Mouse (Mus musculus) liver, embryonic 14.5 days (tissue): ENCODE data around the gene Pola1. TPM values are rescaled to one million over a fixed set of nuclear protein-coding genes. Genes with fewer than 3 reads are reported as not detected.

Source experiments
- ATAC-seq: fragments of 200-750 bp; cut with Nextera tagmentation; 2 replicates; pipeline ENCODE4 v1.8.0; 2017; ENCODE audit warnings: moderate number of reproducible peaks, mild to moderate bottlenecking, moderate library complexity; ENCODE audit not compliant: insufficient read depth
- DNase-seq, 3 experiments: peaks; one replicate each; pipeline ENCODE4 v3.0.0-alpha.2; 2012 to 2013; ENCODE audit warnings: low read depth in 3 of 3, low spot score in 3 of 3
- H3K27ac ChIP-seq: fragments of 300-500 bp; sonication (generic); 2 replicates; pipeline ENCODE4 v1.5.1; 2014; ENCODE audit warnings: moderate library complexity, mild to moderate bottlenecking, control low read depth, inconsistent platforms
- H3K27me3 ChIP-seq: fragments of 300-500 bp; sonication (generic); 2 replicates; pipeline ENCODE4 v1.6.1; 2014; ENCODE audit warnings: mild to moderate bottlenecking, low read length, moderate library complexity; ENCODE audit not compliant: control insufficient read depth, insufficient read depth
- H3K36me3 ChIP-seq: fragments of 300-500 bp; sonication (generic); replicated peaks from 2 replicates; pipeline ENCODE4 v1.6.1; 2014; ENCODE audit warnings: low read depth; ENCODE audit not compliant: control insufficient read depth, insufficient read depth
- H3K4me1 ChIP-seq, 2 experiments: fragments of 200-500 bp in 1 of 2; fragments of 300-500 bp in 1 of 2; sonication (generic) in 1 of 2; replicated peaks; 2 replicates each; pipeline ENCODE4 v1.6.1; 2012 to 2014; ENCODE audit warnings: antibody characterized with exemption in 1 of 2, inconsistent platforms in 1 of 2, low read length in 1 of 2; ENCODE audit not compliant: control insufficient read depth in 2 of 2, insufficient read depth in 2 of 2
- H3K4me2 ChIP-seq: fragments of 300-500 bp; sonication (generic); 2 replicates; pipeline ENCODE4 v1.6.1; 2014; ENCODE audit warnings: low read depth, mild to moderate bottlenecking, control low read depth, moderate library complexity
- H3K4me3 ChIP-seq, 2 experiments: fragments of 200-500 bp in 1 of 2; fragments of 300-500 bp in 1 of 2; sonication (generic) in 1 of 2; 2 replicates each; pipeline ENCODE4 v1.5.1; 2012 to 2014; ENCODE audit warnings: low read depth in 2 of 2, low read length in 2 of 2, mild to moderate bottlenecking in 2 of 2, control low read depth in 1 of 2, inconsistent platforms in 1 of 2, moderate library complexity in 1 of 2; ENCODE audit not compliant: insufficient read depth in 1 of 2
- H3K9ac ChIP-seq: fragments of 300-500 bp; sonication (generic); replicated peaks from 2 replicates; pipeline ENCODE4 v1.6.1; 2014; ENCODE audit warnings: mild to moderate bottlenecking, control low read depth, moderate library complexity
- H3K9me3 ChIP-seq: fragments of 300-500 bp; sonication (generic); 2 replicates; pipeline ENCODE4 v1.6.1; 2016; ENCODE audit warnings: low read length, mixed read lengths; ENCODE audit not compliant: control insufficient read depth
- CTCF ChIP-seq: IDR thresholded peaks from 2 replicates; pipeline ENCODE4 v1.5.1; 2016; ENCODE audit warnings: antibody characterized with exemption, low read depth, control low read depth
- EP300 ChIP-seq: IDR thresholded peaks from 2 replicates; pipeline ENCODE4 v1.6.1; 2016; ENCODE audit warnings: antibody characterized with exemption, low read depth
- WGBS: fragments of 180-500 bp; shearing (Covaris S2); extraction: QIAGEN DNeasy Blood & Tissue Kit; methylation state at CpG from one replicate; pipeline ENCODE4 v1.1.7; 2014; ENCODE audit not compliant: insufficient replicate concordance; 5-methylcytosine and 5-hydroxymethylcytosine counted together
- polyA plus RNA-seq, 2 experiments: library from polyadenylated mRNA; depleted of rRNA in 1 of 2; stranded (reverse) in 1 of 2; unstranded in 1 of 2; fragments of >200 nt; fragmentation: Nextera tagmentation in 1 of 2; extraction: Ambion mirVana in 1 of 2; gene quantifications; 2 replicates each; pipeline versions ENCODE4 v1.2.1 to v1.2.3; 2012 to 2014

Gene Pola1
- polyA plus RNA-seq, 2 experiments: 6.7 to 14.3 TPM

DNA sequence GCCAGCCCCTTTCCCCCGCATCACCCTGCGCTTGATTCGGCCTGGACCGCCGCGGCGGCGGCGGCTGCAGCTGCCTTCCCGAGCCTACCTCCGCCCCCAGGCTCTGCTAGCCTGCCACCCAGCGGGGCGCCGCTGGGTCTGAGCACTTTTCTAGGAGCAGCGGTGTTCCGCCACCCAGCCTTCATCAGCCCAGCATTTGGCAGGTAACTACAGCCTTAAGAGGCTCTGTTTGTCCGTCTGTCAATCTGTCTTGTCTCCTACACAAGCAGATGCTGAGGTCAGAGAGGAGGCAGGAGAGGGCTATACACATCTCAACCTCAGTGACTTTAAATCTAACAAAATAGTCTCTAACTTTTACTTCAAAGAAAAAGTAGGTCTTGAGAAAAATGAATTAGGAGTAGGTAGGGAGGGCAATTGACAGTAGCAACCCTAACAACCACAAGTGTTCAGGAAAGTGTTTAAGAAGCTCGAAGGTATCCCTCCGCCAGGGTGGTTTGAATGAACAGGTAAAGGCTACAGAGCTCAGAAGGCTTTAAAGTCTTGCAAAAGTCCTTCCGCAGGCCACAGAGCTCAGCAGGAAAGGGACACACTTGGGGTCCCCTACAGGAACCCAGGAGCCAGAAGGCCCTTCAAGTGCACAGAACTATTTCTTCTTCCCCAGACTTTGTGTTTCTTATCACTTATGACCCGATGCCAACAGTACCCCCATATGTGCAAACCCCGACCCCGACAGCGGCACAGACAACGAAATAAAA lies 337.0 kb downstream of the Pola1 start:
- no peak for TF ChIP-seq CTCF
- no peak for TF ChIP-seq EP300
- WGBS: 12% methylated on average over 25 of the region's 25 CpGs
- Histone ChIP-seq H3K4me3 (no peak overlapping the region), H3K4me2 (no peak overlapping the region), H3K9me3 (no peaks in the 10 kb centered on the region), H3K27ac (no peak overlapping the region), H3K36me3 (no peaks in the 10 kb centered on the region), H3K9ac (no peak overlapping the region), H3K27me3 (peaks cover 94% of the 10 kb centered on the region), H3K4me1 (no peaks in the 10 kb centered on the region)
- ATAC-seq (no peak), DNase-seq (no peak)

DNA sequence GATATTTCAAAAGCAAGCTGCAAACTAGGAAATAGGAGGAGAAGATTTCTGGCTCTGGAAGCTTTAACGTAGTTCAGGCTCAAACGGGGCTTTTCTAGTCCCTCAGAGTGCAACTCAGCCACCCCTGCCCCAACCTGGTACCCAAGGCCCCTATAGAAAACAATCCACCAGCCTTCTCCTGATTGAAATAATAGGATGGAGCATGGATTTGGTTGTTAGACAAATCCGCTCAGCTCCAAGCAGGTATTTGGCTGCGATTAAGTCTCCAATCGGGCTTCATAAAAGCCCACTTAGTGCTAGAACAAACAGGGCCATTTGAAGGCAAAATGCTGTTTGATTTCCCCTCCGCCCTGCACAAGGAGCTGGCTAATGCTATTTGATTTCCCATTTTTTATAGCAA lies 339.9 kb downstream of the Pola1 start:
- DNase-seq: no peak
- no peak for ATAC-seq
- Histone ChIP-seq H3K4me1 (no peaks in the 10 kb centered on the region), H3K27ac (no peak overlapping the region), H3K4me3 (no peak overlapping the region), H3K9ac (no peak overlapping the region), H3K9me3 (no peaks in the 10 kb centered on the region), H3K27me3 (peaks cover 96% of the 10 kb centered on the region), H3K36me3 (no peaks in the 10 kb centered on the region), H3K4me2 (no peak overlapping the region)
- 17% methylated on average over 6 of the region's 6 CpGs for WGBS
- TF ChIP-seq EP300 (no peak), CTCF (no peak)

DNA sequence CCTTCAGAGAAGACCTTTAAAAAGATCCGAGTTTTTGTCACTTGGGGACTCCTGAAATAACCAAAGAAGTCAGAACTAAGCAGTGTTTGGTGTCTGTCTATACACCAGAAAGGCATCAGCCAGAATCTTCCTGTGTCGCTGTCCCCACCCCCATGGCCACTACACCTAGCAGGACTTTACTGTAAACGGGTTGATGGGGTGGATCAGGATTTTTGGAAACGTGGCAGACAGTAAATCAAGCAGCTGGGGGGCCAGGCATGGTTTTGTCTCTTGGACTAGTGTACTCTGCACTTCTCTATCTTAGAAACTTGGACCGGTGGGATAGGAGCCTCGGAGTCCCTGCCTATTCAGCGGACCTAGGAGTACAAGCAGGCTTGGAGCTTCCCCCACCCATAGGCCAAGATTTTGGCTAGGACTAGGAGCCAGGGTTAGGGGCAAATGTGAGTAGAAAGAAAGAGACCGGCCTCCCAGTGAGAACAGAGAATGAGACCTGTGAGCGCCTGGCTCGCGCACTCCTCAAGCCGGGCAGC lies 342.0 kb downstream of the Pola1 start:
- Histone ChIP-seq H3K9me3 (no peaks in the 10 kb centered on the region), H3K4me2 (no peak overlapping the region), H3K9ac (no peak overlapping the region), H3K36me3 (no peaks in the 10 kb centered on the region), H3K4me3 (no peak overlapping the region), H3K4me1 (no peaks in the 10 kb centered on the region), H3K27me3 (peaks cover 96% of the 10 kb centered on the region), H3K27ac (no peak overlapping the region)
- DNase-seq (no peak), ATAC-seq (no peak)
- TF ChIP-seq EP300: no peak
- WGBS: 10% methylated on average over 12 of the region's 12 CpGs

- TF ChIP-seq CTCF: no peak
- TF ChIP-seq EP300: no peak
- no peak overlapping the region for H3K9ac ChIP-seq
- no peak overlapping the region for H3K27ac ChIP-seq
- ATAC-seq: no peak
- no peak for DNase-seq
- no peaks in the 10 kb centered on the region for H3K4me1 ChIP-seq
- no peaks in the 10 kb centered on the region for H3K9me3 ChIP-seq
- H3K36me3 ChIP-seq: no peaks in the 10 kb centered on the region
- H3K4me2 ChIP-seq: peak overlapping the region; percentile 33
- H3K27me3 ChIP-seq: peaks cover 96% of the 10 kb centered on the region
- no peak overlapping the region; a peak in 1 of 4 replicates for H3K4me3 ChIP-seq
- WGBS: 13% methylated on average over 22 of the region's 37 CpGs
These were observed 342.9 kb downstream of the Pola1 start for GRCm38 (mm10) chrX:93289076-93289475.

DNA sequence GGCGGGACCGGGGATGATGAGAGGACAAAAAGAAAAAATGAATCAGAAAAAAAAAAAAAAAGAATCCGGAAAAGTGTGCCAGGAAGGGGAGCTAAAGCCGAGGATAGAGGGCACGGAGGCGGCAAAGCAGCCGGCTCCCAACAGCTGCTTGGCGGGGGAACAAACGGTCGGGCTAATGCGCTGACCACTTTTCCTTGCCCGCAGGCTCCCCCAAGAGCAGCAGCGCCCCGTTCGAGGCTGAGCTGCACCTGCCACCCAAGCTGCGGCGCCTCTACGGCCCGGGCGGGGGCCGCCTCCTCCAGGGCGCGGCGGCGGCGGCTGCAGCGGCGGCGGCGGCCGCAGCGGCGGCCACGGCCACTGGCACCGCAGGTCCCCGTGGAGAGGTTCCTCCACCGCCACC lies 343.6 kb downstream of the Pola1 start:
- DNase-seq: no peak
- no peak overlapping the region for H3K9ac ChIP-seq
- no peak for ATAC-seq
- TF ChIP-seq CTCF: no peak
- no peak for TF ChIP-seq EP300
- H3K4me2 ChIP-seq: peak overlapping the region; percentile 33
- H3K9me3 ChIP-seq: no peaks in the 10 kb centered on the region
- peaks cover 91% of the 10 kb centered on the region for H3K27me3 ChIP-seq
- no peaks in the 10 kb centered on the region for H3K36me3 ChIP-seq
- H3K4me1 ChIP-seq: no peaks in the 10 kb centered on the region
- WGBS: 14% methylated on average over 18 of the region's 37 CpGs
- H3K27ac ChIP-seq: no peak overlapping the region
- H3K4me3 ChIP-seq: peak overlapping the region in 1 of 2 experiments; percentile 16; a peak in 1 of 4 replicates
